ENCODE assay signal across 24 mouse cellular contexts in the genomic region with DNA sequence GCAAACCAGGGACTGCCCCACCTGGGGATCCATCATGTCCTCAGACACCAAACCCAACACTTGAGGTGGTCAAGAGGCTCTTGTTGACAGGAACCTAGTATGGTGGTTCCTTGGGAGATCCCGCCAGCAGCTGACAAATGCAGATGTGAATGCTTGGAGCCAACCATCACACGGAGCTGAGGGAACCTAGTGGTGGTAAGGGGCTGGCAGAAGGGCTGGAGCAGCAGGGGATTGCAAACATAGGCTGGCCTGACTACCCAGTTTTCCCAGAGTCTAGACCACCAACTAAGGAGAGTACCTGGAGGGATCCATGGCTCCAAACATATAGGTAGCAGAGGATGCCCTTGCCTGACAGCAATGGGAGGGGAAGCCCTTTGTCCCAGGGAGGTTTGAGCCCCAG. TPM values are rescaled to one million over a fixed set of nuclear protein-coding genes. Genes with fewer than 3 reads are reported as not detected.
DNase-seq lines count a peak whose midpoint lies in the region; ATAC-seq and TF ChIP-seq lines count a peak whose summit lies in the region.
"Had no signal": no experiment of that assay in that cellular context is flagged by ENCODE, and none has a peak within 500 bp of the region (broad histone marks: within the 10 kb centered on the region; RNA-seq: fewer than 3 reads in every experiment).

No protein-coding gene starts in this region.

- H3K9me3 ChIP-seq in heart, embryonic 10.5 days, result no peaks in the 10 kb centered on the region
- H3K9me3 ChIP-seq: embryonic facial prominence, embryonic 10.5 days; embryonic facial prominence, embryonic 12.5 days; forebrain, embryonic 13.5 days; forebrain, embryonic 15.5 days; G1E had no signal

- no peak for TF ChIP-seq POLR2A in testis, adult 2 months (IDR thresholded peaks at IDR 0.05; ENCODE audit: control insufficient read depth, low read depth, low read length)

- no peak for ATAC-seq in cerebellum, adult (ENCODE audit: insufficient number of reproducible peaks, low FRiP score, low TSS enrichment)
- ATAC-seq: activated CD4-positive, CD25-positive, alpha-beta regulatory T cell, adult 4 months; CD4-positive, CD25-positive, alpha-beta regulatory T cell, adult 4 months; forebrain, embryonic 13.5 days; forebrain, embryonic 15.5 days; forebrain, postnatal 0 days; Patski had no signal

- H3K27me3 ChIP-seq in heart, embryonic 10.5 days (ENCODE audit: insufficient read depth, poor library complexity, severe bottlenecking), result no peaks in the 10 kb centered on the region
- H3K27me3 ChIP-seq in testis, adult 2 months (ENCODE audit: control insufficient read depth, insufficient read depth, low read length), result no peaks in the 10 kb centered on the region
- H3K27me3 ChIP-seq: embryonic facial prominence, embryonic 12.5 days had no signal

- no peak overlapping the region for H3K27ac ChIP-seq in heart, embryonic 10.5 days
- H3K27ac ChIP-seq in testis, adult 2 months (ENCODE audit: control insufficient read depth, insufficient read depth, low read depth, low read length), result no peak overlapping the region
- H3K27ac ChIP-seq: embryonic facial prominence, embryonic 12.5 days; forebrain, embryonic 13.5 days; forebrain, embryonic 15.5 days had no signal

- no peak for TF ChIP-seq CTCF in testis, adult 2 months (IDR thresholded peaks at IDR 0.05; ENCODE audit: control insufficient read depth, insufficient read depth, insufficient replicate concordance, low read depth, low read length)

- DNase-seq in cerebellum, adult 9-11 months, result peak; percentile 16
- peak; percentile 43 for DNase-seq in heart, embryonic 10.5 days (ENCODE audit: low spot score)
- DNase-seq in heart, postnatal 36 days, result no peak
- DNase-seq in testis, postnatal 10 days (ENCODE audit: low spot score), result no peak
- DNase-seq: adrenal gland, adult 8-10 months; adrenal gland, postnatal 14 days; adrenal gland, postnatal 36 days; B cell, adult 2 months; cerebellum, adult 11 months; cerebellum, adult 18-20 months; cerebellum, adult 8-10 months; cerebellum, postnatal 10 days; cerebellum, postnatal 25 days; forebrain, postnatal 0 days had no signal

- 81% methylated on average over 2 of the region's 2 CpGs for WGBS in heart, embryonic 10.5 days

- H3K4me1 ChIP-seq in heart, embryonic 10.5 days, result peaks cover 17% of the 10 kb centered on the region
- peaks cover 11% of the 10 kb centered on the region for H3K4me1 ChIP-seq in testis, adult 2 months (ENCODE audit: control insufficient read depth, insufficient read depth, low read length)

- no peaks in the 10 kb centered on the region for H3K36me3 ChIP-seq in heart, embryonic 10.5 days
- H3K36me3 ChIP-seq in testis, adult 2 months (ENCODE audit: control insufficient read depth, insufficient read depth, low read length), result no peaks in the 10 kb centered on the region
- H3K36me3 ChIP-seq: embryonic facial prominence, embryonic 10.5 days; embryonic facial prominence, embryonic 12.5 days; forebrain, embryonic 15.5 days had no signal

- no peak overlapping the region for H3K4me3 ChIP-seq in heart, embryonic 10.5 days
- peak overlapping the region; percentile 30; the same call in 1 of the 2 replicates for H3K4me3 ChIP-seq in testis, adult 2 months (ENCODE audit: control insufficient read depth, low read depth, low read length)
- H3K4me3 ChIP-seq: embryonic facial prominence, embryonic 10.5 days; embryonic facial prominence, embryonic 12.5 days; forebrain, embryonic 13.5 days; forebrain, embryonic 15.5 days had no signal

- intact Hi-C loops in heart, postnatal 36 days (cut with DNase I), result no loop called here

RNA-seq across cellular contexts. Expression of a gene that starts 1.3 kb away (rescaled TPM):
- polyA plus RNA-seq in heart, embryonic 10.5 days (2016; fragmentation: Nextera tagmentation; extraction: Ambion mirVana), result 36.2 and 38.6 TPM in 2 replicates
- 10 to 100 TPM; 36.4 to 38.7 TPM for total RNA-seq in heart, postnatal 36 days (2021)
- 71.7 and 79.6 TPM in 2 replicates for polyA plus RNA-seq in testis, adult 2 months (2012; rRNA removed)

RNA-seq across cellular contexts. Expression of a gene that starts 12.9 kb away (rescaled TPM):
- 11.8 and 13.6 TPM in 2 replicates for polyA plus RNA-seq in heart, embryonic 10.5 days (2016; fragmentation: Nextera tagmentation; extraction: Ambion mirVana)
- total RNA-seq in heart, postnatal 36 days (2021), result 1 to 10 TPM; 4.8 to 6.2 TPM
- polyA plus RNA-seq in testis, adult 2 months (2012; rRNA removed), result 2.5 and 3.2 TPM in 2 replicates

RNA-seq across cellular contexts. Expression of a gene that starts 20.8 kb away (rescaled TPM):
- polyA plus RNA-seq in heart, embryonic 10.5 days (2016; fragmentation: Nextera tagmentation; extraction: Ambion mirVana), result 24.9 and 28.9 TPM in 2 replicates
- total RNA-seq in heart, postnatal 36 days (2021), result 10 to 100 TPM; 22.2 to 23.7 TPM
- polyA plus RNA-seq in testis, adult 2 months (2012; rRNA removed), result 38.7 and 44.6 TPM in 2 replicates

RNA-seq across cellular contexts. Expression of a gene that starts 42.4 kb away (rescaled TPM):
- polyA plus RNA-seq in heart, embryonic 10.5 days (2016; fragmentation: Nextera tagmentation; extraction: Ambion mirVana), result 437 and 566 TPM in 2 replicates
- 100 to 1,000 TPM; 167 to 169 TPM for total RNA-seq in heart, postnatal 36 days (2021)
- polyA plus RNA-seq in testis, adult 2 months (2012; rRNA removed), result 42.5 and 57.1 TPM in 2 replicates

Comparison
In these comparisons a context has a peak if more than half of its experiments do, and no peak if none do; other contexts are left out.
1. DNase-seq: peak in cerebellum, adult 9-11 months (single experiment) and heart, embryonic 10.5 days (single experiment); none in heart, postnatal 36 days (0 of 2) and testis, postnatal 10 days (single experiment).